Mouse (Mus musculus) MEL (cell line): ENCODE measurements around the gene Tnip3.

Source experiments
- HCFC1 ChIP-seq: IDR thresholded peaks from 2 replicates; pipeline ENCODE4 v1.6.1; 2012; ENCODE audit warnings: low read depth, mild to moderate bottlenecking, inconsistent platforms, low read length, improper control_type of control experiment, moderate library complexity
- POLR2A ChIP-seq, 2 experiments: IDR thresholded peaks; 2 replicates each; pipeline ENCODE4 v1.6.1; 2011 to 2012; ENCODE audit warnings: low read length in 2 of 2, mild to moderate bottlenecking in 2 of 2, control low read depth in 1 of 2, improper control_type of control experiment in 1 of 2, low read depth in 1 of 2, moderate library complexity in 1 of 2; ENCODE audit not compliant: control insufficient read depth in 1 of 2, insufficient read depth in 1 of 2, poor library complexity in 1 of 2
- RCOR1 ChIP-seq: IDR thresholded peaks from 2 replicates; pipeline ENCODE4 v1.6.1; 2012; ENCODE audit warnings: low read depth, mild to moderate bottlenecking, inconsistent platforms, low read length, improper control_type of control experiment

GRCm38 (mm10) chr6:65537327-65537884, 12.3 kb downstream of the Tnip3 start:
- no peak for TF ChIP-seq POLR2A (IDR thresholded peaks at IDR 0.05; ENCODE audit: control insufficient read depth in 1 of 2, insufficient read depth in 1 of 2, low read depth in 1 of 2, low read length in 2 of 2, poor library complexity in 1 of 2)
- TF ChIP-seq RCOR1 = no peak
- no peak for TF ChIP-seq HCFC1
